Mouse (Mus musculus) CH12.LX (cell line): ENCODE measurements around the gene Dnah11. TPM values are rescaled to one million over a fixed set of nuclear protein-coding genes. Genes with fewer than 3 reads are reported as not detected.

Experiments used
- DNase-seq: peaks from one replicate; pipeline ENCODE4 v3.0.0-alpha.2; 2013; ENCODE audit errors: extremely low read depth
- H3K27ac ChIP-seq: 2 replicates; pipeline ENCODE4 v1.5.1; 2012; ENCODE audit warnings: low read depth, mild to moderate bottlenecking, control low read depth, moderate library complexity; ENCODE audit not compliant: insufficient read depth
- H3K27me3 ChIP-seq: replicated peaks from 2 replicates; pipeline ENCODE3; 2012; ENCODE audit warnings: inconsistent platforms
- H3K36me3 ChIP-seq, 2 experiments: replicated peaks in 1 of 2; 2 replicates each; pipeline versions ENCODE3 to v1.6.1; 2012; ENCODE audit warnings: inconsistent platforms in 1 of 2, low read length in 1 of 2, mild to moderate bottlenecking in 1 of 2, mixed read lengths in 1 of 2, moderate library complexity in 1 of 2; ENCODE audit not compliant: control insufficient read depth in 1 of 2, insufficient read depth in 1 of 2
- H3K4me1 ChIP-seq, 2 experiments: 2 replicates each; pipeline ENCODE4 v1.6.1; 2012; ENCODE audit warnings: inconsistent platforms in 1 of 2, moderate library complexity in 1 of 2; ENCODE audit not compliant: insufficient read depth in 2 of 2, control insufficient read depth in 1 of 2
- H3K4me2 ChIP-seq: 2 replicates; pipeline ENCODE4 v1.6.1; 2012; ENCODE audit warnings: low read depth, mild to moderate bottlenecking, control low read depth; ENCODE audit not compliant: poor library complexity, insufficient read depth, severe bottlenecking
- H3K4me3 ChIP-seq, 3 experiments: fragments of 150-350 bp in 1 of 3; sonication (generic) in 1 of 3; replicated peaks in 1 of 3; 2 replicates each; pipeline versions ENCODE3 to v1.5.1; 2011 to 2012; ENCODE audit warnings: low read depth in 2 of 3, low read length in 2 of 3, mild to moderate bottlenecking in 2 of 3, moderate library complexity in 2 of 3, control low read depth in 1 of 3, improper control_type of control experiment in 1 of 3, inconsistent platforms in 1 of 3, mixed read lengths in 1 of 3; ENCODE audit not compliant: poor library complexity in 1 of 3
- H3K79me2 ChIP-seq: replicated peaks from 2 replicates; pipeline ENCODE4 v1.6.1; 2012; ENCODE audit warnings: mild to moderate bottlenecking, moderate library complexity; ENCODE audit not compliant: control insufficient read depth, poor library complexity, insufficient read depth, severe bottlenecking; ENCODE audit errors: extremely low read depth
- H3K9ac ChIP-seq: 2 replicates; pipeline ENCODE4 v1.6.1; 2012; ENCODE audit warnings: low read depth, mild to moderate bottlenecking, control low read depth, moderate library complexity; ENCODE audit not compliant: insufficient read depth
- H3K9me3 ChIP-seq: replicated peaks from 2 replicates; pipeline ENCODE3; 2012; ENCODE audit warnings: low read length, inconsistent platforms, mixed read lengths
- CHD1 ChIP-seq: IDR thresholded peaks from 2 replicates; pipeline ENCODE4 v1.6.1; 2012; ENCODE audit warnings: low read depth, low read length, improper control_type of control experiment, inconsistent platforms
- CHD2 ChIP-seq: IDR thresholded peaks from 2 replicates; pipeline ENCODE4 v1.6.1; 2011; ENCODE audit warnings: low read length, improper control_type of control experiment
- E2F4 ChIP-seq: IDR thresholded peaks from 2 replicates; pipeline ENCODE4 v1.6.1; 2011; ENCODE audit warnings: low read depth, low read length, improper control_type of control experiment; ENCODE audit not compliant: insufficient replicate concordance
- ELF1 ChIP-seq: IDR thresholded peaks from 2 replicates; pipeline ENCODE4 v1.6.1; 2014; ENCODE audit warnings: low read depth, mild to moderate bottlenecking, inconsistent platforms, low read length, improper control_type of control experiment
- EP300 ChIP-seq: IDR thresholded peaks from 2 replicates; pipeline ENCODE4 v1.6.1; 2011; ENCODE audit warnings: low read length, improper control_type of control experiment
- ETS1 ChIP-seq: conservative IDR thresholded peaks from 2 replicates; pipeline ENCODE4 v1.6.1; 2012; ENCODE audit warnings: low read depth, mild to moderate bottlenecking, inconsistent platforms, low read length, improper control_type of control experiment, moderate library complexity
- GABPA ChIP-seq: IDR thresholded peaks from 2 replicates; pipeline ENCODE4 v1.6.1; 2012; ENCODE audit warnings: low read depth, low read length, improper control_type of control experiment, inconsistent platforms; ENCODE audit not compliant: insufficient replicate concordance
- HCFC1 ChIP-seq: IDR thresholded peaks from 2 replicates; pipeline ENCODE4 v1.6.1; 2012; ENCODE audit warnings: low read depth, mild to moderate bottlenecking, inconsistent platforms, low read length, improper control_type of control experiment
- IRF4 ChIP-seq: IDR thresholded peaks from 2 replicates; pipeline ENCODE4 v1.6.1; 2014; ENCODE audit warnings: low read depth, mild to moderate bottlenecking, inconsistent platforms, low read length, improper control_type of control experiment
- JUN ChIP-seq: IDR thresholded peaks from 2 replicates; pipeline ENCODE4 v1.6.1; 2011; ENCODE audit warnings: low read depth, mild to moderate bottlenecking, low read length, improper control_type of control experiment, moderate library complexity; ENCODE audit not compliant: insufficient read depth
- KAT2A ChIP-seq: IDR thresholded peaks from 2 replicates; pipeline ENCODE4 v1.6.1; 2012; ENCODE audit warnings: low read length, improper control_type of control experiment, inconsistent platforms; ENCODE audit not compliant: insufficient replicate concordance
- MAFK ChIP-seq: IDR thresholded peaks from 2 replicates; pipeline ENCODE4 v1.6.1; 2011; ENCODE audit warnings: low read length, improper control_type of control experiment; ENCODE audit not compliant: insufficient replicate concordance
- MAX ChIP-seq: IDR thresholded peaks from 2 replicates; pipeline ENCODE4 v1.6.1; 2011; ENCODE audit warnings: low read length, improper control_type of control experiment
- MEF2A ChIP-seq: IDR thresholded peaks from 2 replicates; pipeline ENCODE4 v1.6.1; 2014; ENCODE audit warnings: low read depth, mild to moderate bottlenecking, inconsistent platforms, low read length, improper control_type of control experiment, borderline replicate concordance
- MXI1 ChIP-seq: IDR thresholded peaks from 2 replicates; pipeline ENCODE4 v1.6.1; 2011; ENCODE audit warnings: mild to moderate bottlenecking, low read depth, low read length, improper control_type of control experiment
- MYC ChIP-seq: IDR thresholded peaks from 2 replicates; pipeline ENCODE4 v1.6.1; 2011; ENCODE audit warnings: low read depth, mild to moderate bottlenecking, improper control_type of control experiment, low read length
- NELFE ChIP-seq: IDR thresholded peaks from 2 replicates; pipeline ENCODE4 v1.6.1; 2011; ENCODE audit warnings: low read depth, low read length, improper control_type of control experiment
- NRF1 ChIP-seq: IDR thresholded peaks from 2 replicates; pipeline ENCODE4 v1.6.1; 2014; ENCODE audit warnings: low read depth, mild to moderate bottlenecking, inconsistent platforms, low read length, improper control_type of control experiment, moderate library complexity
- PAX5 ChIP-seq: IDR thresholded peaks from 2 replicates; pipeline ENCODE4 v1.6.1; 2012; ENCODE audit warnings: low read length, inconsistent platforms, mixed read lengths
- POLR2A ChIP-seq: IDR thresholded peaks from 2 replicates; pipeline ENCODE4 v1.6.1; 2011; ENCODE audit warnings: low read depth, mild to moderate bottlenecking, improper control_type of control experiment, low read length
- RAD21 ChIP-seq: IDR thresholded peaks from 2 replicates; pipeline ENCODE4 v1.6.1; 2011; ENCODE audit warnings: low read depth, mild to moderate bottlenecking, low read length, improper control_type of control experiment, moderate library complexity
- RCOR1 ChIP-seq: conservative IDR thresholded peaks from 2 replicates; pipeline ENCODE4 v1.6.1; 2012; ENCODE audit warnings: low read depth, mild to moderate bottlenecking, inconsistent platforms, low read length, improper control_type of control experiment
- SIN3A ChIP-seq: IDR thresholded peaks from 2 replicates; pipeline ENCODE4 v1.6.1; 2012; ENCODE audit warnings: low read length, improper control_type of control experiment, inconsistent platforms
- SMC3 ChIP-seq: IDR thresholded peaks from 2 replicates; pipeline ENCODE4 v1.6.1; 2011; ENCODE audit warnings: low read depth, low read length, improper control_type of control experiment
- USF2 ChIP-seq: conservative IDR thresholded peaks from 2 replicates; pipeline ENCODE4 v1.6.1; 2011; ENCODE audit warnings: low read depth, low read length, improper control_type of control experiment
- ZKSCAN1 ChIP-seq: IDR thresholded peaks from 2 replicates; pipeline ENCODE4 v1.6.1; 2012; ENCODE audit warnings: low read depth, inconsistent platforms, low read length, improper control_type of control experiment, borderline replicate concordance
- ZMIZ1 ChIP-seq: IDR thresholded peaks from 2 replicates; pipeline ENCODE4 v1.6.1; 2012; ENCODE audit warnings: low read depth, mild to moderate bottlenecking, inconsistent platforms, low read length, improper control_type of control experiment
- ZNF384 ChIP-seq: IDR thresholded peaks from 2 replicates; pipeline ENCODE4 v1.6.1; 2012; ENCODE audit warnings: low read depth, low read length, improper control_type of control experiment, inconsistent platforms
- dilution Hi-C: fragments of 300-500 bp; cut with MboI; formaldehyde crosslinking; loops from 2 replicates; pipeline ENCODE4 v1.14.3; 2020; ENCODE audit warnings: low sequenced_read_pairs; ENCODE audit not compliant: extremely low pct_unique_long_range_greater_than_20kb, extremely low pct_ligation_motif_present
- in situ Hi-C: fragments of 300-500 bp; cut with MboI; formaldehyde crosslinking; loops from 3 replicates; pipeline ENCODE4 v1.14.3; 2019; ENCODE audit warnings: low sequenced_read_pairs, low pct_ligation_motif_present, low pct_unique_long_range_greater_than_20kb, mixed read lengths
- polyA plus RNA-seq: library from polyadenylated mRNA; unstranded; fragments of >175 nt; gene quantifications from 2 replicates; pipeline ENCODE4 v1.2.1, GENCODE M21; 2012; ENCODE audit warnings: low read depth; ENCODE audit not compliant: insufficient read length
- total RNA-seq, 2 experiments: library from RNA; depleted of rRNA; stranded (reverse); fragments of 300-350 nt in 1 of 2; fragments of >200 nt in 1 of 2; gene quantifications; 2 replicates each; pipeline ENCODE4 v1.2.3; 2012 to 2014

The Dnah11 gene
- total and polyA plus RNA-seq, 3 experiments: 0.85 to 2.5 (median 1.2) TPM

- TF ChIP-seq E2F4 (no peak), ZNF384 (no peak), CHD2 (no peak), CHD1 (no peak), ZKSCAN1 (no peak), IRF4 (no peak), RCOR1 (no peak), ELF1 (no peak), USF2 (no peak), NELFE (no peak), MAX (no peak), ETS1 (no peak), HCFC1 (no peak), RAD21 (no peak), KAT2A (no peak), NRF1 (no peak), EP300 (no peak), ZMIZ1 (no peak), SIN3A (no peak)
- Histone ChIP-seq H3K79me2 (no peaks in the 10 kb centered on the region), H3K4me1 (peaks cover 0 to 4% of the 10 kb centered on the region in 2 experiments; a peak in 1 of 4 replicates), H3K9ac (no peak overlapping the region), H3K27me3 (no peaks in the 10 kb centered on the region), H3K27ac (no peak overlapping the region), H3K9me3 (no peaks in the 10 kb centered on the region), H3K4me2 (no peak overlapping the region), H3K4me3 (no peak overlapping the region), H3K36me3 (no peaks in the 10 kb centered on the region)
- dilution Hi-C loops: no loop called here
- in situ Hi-C loops: no loop called here
- no peak for DNase-seq
Measured at GRCm38 (mm10) chr12:118177756-118178155, 21.1 kb downstream of the Dnah11 start.

- dilution Hi-C loops (no loop called here), in situ Hi-C loops (no loop called here)
- Histone ChIP-seq H3K27ac (no peak overlapping the region), H3K27me3 (no peaks in the 10 kb centered on the region), H3K9me3 (no peaks in the 10 kb centered on the region), H3K36me3 (no peaks in the 10 kb centered on the region), H3K79me2 (no peaks in the 10 kb centered on the region), H3K4me1 (no peaks in the 10 kb centered on the region), H3K4me2 (no peak overlapping the region), H3K4me3 (no peak overlapping the region), H3K9ac (no peak overlapping the region)
- TF ChIP-seq MAFK: no peak
- no peak for TF ChIP-seq MEF2A
- TF ChIP-seq ELF1: no peak
- TF ChIP-seq NELFE: no peak
- TF ChIP-seq JUN: no peak
- no peak for TF ChIP-seq SIN3A
- no peak for TF ChIP-seq EP300
- TF ChIP-seq RCOR1: no peak
- TF ChIP-seq MYC: no peak
- TF ChIP-seq PAX5: no peak
- TF ChIP-seq SMC3: no peak
- TF ChIP-seq MAX: no peak
- TF ChIP-seq GABPA: no peak
- TF ChIP-seq E2F4: no peak
- no peak for TF ChIP-seq KAT2A
- no peak for TF ChIP-seq USF2
- no peak for TF ChIP-seq POLR2A
- no peak for TF ChIP-seq MXI1
- DNase-seq: no peak
Measured at GRCm38 (mm10) chr12:118164785-118165184, 34.1 kb downstream of the Dnah11 start.
